Mouse (Mus musculus): Measurements from ENCODE around the gene Man2a2.
"Not testable (repeated sequence)": the region's sequence is repeated elsewhere in the genome, so short reads cannot be mapped to it uniquely, and the experiment has no call there.

Gene Man2a2

DNA sequence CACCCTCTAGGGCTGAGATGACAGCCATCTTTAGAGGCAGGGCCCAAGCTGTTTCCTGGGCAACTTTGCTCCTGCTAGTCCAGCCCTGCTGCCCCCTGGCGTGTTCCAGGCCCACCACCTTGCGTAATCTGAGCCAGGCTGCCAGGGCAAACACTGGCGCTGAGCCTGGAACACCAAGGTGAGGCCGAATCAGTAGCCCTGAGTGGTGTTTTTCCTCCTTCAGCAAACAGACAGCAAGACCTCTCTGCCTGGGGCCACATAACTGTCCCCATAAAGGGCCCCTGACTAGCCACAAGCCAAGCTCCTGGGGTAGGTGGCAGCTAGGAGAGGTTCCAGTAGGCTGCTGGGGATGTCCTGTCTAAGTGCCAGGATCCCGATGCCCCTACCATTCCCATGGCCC lies 28.9 kb upstream of the Man2a2 start:
- DNase-seq, result peak; percentile 90 to 94

DNA sequence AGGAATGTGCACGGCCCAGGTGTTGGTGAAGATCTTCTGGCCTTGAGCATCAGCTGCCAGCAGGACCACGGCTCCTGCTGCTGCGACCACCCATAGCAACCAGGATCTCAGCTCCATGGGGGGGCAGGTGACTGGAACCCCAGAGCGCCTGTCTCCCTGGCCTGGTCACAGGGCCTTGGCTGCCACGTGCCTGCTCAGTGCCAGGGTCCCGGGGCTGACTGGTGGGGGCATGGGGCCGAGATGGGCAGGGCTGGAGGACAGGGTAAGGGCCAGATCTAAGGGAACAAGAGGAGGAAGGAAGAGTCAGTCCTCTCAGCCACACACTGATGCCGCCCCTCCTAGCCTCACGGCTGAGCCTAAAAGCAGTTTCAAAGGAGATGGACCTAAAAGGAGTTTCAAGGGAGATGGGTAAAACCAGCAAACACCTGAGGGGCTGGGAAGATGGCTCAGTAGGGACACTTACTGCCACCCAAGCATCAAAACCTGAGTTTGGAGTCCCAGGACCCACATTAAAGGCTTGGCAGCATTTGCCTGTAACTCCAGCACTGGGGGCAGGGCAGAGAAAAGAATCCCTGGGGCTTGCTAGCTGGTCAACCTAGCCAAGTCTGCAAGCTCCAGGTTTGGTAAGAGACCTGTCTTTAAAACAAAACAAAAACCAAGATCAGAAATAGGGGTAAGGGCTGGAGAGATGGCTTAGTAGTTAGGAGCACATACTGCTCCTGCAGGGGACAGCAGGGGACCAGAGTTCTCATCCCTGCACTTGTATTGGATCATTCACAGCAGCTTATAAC lies 27.7 kb upstream of the Man2a2 start:
- DNase-seq, result no peak

DNA sequence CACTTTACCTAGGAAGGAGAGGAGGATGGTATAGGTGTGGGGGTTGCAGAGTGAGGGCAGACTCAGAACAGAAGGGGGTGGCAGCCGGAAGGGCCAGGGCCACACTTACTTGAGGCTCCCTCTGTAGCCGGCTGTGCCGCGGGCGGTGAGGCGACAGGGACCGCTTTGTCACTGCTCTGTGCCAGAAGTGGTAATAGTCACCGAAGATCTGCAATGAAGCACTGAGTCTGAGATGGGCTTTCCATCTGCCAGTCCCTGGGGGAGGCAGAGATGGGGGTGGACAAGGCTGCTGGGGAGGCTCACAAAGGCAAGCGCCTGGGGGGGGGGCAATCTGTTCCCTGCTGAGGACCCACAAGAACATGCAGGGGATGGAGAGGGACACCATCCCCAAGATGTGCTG lies 26.8 kb upstream of the Man2a2 start:
- DNase-seq, result no peak

DNA sequence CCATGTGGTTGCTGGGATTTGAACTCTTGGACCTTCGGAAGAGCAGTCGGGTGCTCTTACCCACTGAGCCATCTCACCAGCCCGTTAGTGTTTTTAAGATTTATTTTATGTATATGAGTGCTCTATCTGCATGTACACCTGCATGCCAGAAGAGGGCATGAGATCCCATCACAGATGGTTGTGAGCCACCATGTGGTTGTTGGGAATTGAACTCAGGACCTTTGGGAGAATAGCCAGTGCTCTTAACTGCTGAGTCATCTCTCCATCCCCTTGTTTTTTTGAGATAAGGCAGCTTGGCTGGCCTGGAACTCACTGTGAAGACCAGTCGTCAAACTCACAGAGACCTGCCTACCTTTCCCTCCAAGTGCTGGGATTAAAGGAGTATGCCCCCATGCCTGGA lies 25.3 kb upstream of the Man2a2 start:
- DNase-seq, result not testable (repeated sequence)

DNA sequence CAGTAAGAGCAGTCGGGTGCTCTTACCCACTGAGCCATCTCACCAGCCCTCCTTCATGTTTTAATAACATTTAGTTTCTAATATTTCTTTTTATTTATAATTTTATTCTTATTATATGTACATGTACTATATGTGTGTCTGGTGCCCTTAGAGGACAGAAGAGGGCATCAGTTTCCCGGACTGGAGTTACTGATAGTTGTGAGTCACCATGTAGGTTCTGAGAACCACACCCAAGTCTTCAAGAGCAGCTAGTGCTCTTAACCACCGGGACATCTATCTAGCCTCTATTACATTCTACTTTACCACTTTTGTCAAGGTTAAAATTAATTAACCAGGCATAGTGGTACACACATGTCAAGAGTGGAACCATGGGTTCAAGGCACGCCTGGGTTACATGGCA lies 23.4 kb upstream of the Man2a2 start:
- DNase-seq, result no peak

DNA sequence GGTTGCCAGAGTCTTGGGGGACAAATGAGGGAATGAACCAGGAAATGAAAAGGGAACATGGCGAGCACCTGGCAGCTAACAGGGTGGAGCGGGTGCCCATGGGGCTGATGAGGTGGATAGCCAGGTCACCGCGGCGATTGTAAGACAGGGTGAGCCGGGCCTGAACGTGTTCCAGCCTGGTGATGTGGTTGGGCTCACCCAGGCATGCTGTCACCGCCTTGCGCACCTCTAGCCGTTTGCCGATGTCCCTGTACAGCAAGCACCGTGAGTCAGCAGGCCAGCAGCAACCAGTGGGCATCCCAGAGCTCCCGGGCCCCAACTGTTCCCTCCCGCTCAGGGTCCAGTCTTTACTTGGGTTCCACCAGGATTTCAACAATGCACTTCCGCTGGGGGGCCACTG lies 20.9 kb upstream of the Man2a2 start:
- DNase-seq, result no peak

DNA sequence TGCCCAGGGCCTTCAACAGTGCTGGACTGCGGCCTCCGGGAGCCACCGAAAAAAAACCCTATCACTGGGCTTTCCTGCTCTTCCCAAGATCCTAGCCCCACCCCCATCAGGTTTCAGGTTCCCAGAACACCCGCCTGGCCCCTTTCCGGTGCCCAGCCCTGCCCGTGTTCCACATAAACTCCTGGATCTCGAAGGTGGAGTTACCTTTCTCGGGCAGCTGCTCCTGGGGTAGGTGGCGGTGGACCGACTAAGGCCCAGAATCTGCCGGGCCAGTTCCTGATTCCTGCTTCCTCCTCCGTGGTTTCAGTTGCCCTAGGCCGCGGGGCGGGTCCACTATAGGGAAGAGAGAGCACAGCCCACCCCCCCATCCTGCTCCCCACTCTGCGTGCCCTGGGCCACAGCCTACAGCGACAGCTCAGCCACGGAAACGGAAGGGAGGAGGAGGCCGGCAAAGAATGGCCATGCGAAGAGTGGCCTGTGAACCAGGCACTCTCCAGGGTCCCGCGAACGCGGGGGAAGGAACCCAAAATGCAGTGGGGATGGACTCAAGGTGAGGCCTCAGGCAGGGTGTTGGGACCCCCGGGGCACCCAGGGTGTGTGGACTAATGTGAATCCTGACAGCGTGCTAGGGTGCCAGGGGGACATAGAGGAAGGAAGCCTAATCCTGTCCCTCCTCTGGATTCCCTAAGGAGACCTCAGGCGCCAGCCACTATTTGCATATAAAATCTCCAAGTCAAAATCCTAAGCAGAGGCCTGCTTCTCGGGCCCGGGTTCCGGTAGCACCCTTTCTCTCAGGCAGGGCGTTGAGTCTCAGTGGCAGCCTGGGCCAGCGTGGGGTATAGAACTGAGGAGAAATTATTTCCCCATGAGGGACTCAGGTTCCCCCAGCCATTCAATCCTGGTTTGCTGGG lies 16.7 kb upstream of the Man2a2 start, which contains the start of gene Fes:
Gene Fes (minus strand): TSS at position 314 of the 911 bp plus-strand sequence.
- DNase-seq, result peak; percentile 83 to 86

DNA sequence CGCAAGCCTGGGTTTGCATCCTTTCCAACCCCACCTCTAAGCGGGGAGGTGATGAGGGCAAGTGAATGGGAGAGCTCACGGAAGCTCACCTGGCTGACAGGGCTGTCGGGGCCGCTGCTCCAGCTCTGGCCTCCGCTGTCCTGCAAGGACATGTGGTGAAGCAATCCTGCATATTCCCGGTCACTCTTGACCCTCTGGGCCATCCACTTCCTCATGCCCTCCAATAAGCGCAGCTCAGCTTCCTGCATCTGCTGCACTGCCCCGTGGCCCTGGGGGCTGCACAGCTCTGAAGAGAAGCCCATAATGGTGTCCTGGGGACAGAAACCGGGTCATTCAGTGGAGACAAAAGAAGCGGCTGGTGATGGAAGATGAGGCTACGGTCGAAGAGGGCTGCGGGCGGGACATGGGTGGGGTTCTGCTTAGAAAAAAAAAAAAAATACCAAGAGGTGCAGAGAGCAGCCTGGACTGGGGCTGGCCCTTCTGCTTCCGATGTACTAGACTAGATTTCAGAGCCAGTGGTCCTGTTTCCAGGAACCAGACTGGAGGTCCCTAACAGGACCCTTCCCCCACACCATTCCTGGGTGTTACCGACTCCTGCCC lies 16.0 kb upstream of the Man2a2 start:
- DNase-seq, result peak; percentile 33 to 49

DNA sequence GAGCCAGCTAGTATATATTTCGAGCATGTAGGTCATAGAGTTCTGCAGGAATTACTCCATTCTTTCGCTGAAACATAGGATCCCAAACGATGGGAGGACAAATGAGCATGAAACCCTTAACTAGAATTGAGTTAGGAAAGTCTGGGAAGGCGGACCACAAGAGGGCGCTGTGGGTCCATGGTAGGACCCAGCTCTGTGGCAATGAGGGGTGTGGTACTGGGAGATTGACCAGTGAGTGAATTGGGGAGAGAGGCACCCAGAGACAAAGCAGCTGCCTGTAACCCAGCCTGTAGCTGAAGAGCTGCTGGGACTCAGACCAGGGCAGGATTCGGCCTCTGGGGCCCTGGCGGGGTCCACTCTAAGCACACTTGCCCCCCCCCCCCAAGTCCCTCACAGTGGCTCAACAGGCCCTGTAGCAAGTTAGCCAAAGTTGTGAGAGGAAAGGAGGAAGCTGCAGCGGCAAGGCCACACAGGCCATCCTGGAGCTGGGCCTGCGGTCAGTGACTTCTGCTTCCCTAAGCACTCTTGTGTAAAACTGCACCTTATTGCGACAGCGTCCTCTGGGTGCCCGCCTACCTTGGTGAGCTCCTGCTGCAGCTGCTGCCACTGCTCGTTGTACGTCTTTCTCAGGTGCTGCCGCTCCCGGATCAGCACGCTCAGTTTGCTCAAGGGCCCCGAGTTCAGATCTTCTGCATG lies 15.2 kb upstream of the Man2a2 start:
- peak; percentile 90 to 92 for DNase-seq

DNA sequence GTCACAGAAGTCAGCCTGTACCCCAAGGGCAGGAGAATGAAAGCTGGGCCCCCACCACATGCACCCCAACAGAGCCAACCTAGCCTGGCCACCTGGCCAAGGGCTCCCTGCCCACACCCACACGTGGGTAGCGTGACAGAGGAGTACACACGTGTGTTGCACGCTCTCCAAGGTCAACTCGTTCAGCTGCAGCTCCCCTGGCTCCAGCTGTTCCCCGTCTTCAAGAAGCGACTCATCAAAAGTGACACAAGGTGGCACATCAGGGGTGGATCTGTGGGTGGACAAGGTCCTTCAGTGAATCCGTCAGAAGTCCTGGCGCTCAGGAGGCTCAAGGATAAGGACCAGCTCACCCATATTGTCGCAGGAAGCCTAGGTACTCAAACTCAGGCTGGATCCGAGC lies 11.7 kb upstream of the Man2a2 start:
- no peak for DNase-seq

DNA sequence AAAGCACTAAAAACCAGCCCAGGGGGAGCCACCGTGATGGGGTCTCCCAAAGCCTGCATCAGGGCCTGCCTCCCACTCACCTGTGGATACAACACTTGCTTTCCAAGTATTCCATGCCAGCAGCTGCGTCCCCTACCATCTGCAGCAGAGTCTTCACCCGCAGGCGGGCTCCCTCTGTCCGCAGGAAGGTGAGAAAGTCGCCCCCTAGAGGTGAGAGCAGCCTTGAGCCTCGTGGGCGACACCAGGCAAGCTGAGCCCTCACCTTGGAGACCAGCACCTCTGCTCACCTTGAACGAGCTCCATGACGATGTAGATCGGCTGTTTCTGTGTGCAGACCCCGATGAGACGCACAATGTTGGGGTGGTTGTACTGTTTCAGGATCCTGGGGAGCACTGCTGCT lies 8.4 kb upstream of the Man2a2 start:
- DNase-seq, result no peak

DNA sequence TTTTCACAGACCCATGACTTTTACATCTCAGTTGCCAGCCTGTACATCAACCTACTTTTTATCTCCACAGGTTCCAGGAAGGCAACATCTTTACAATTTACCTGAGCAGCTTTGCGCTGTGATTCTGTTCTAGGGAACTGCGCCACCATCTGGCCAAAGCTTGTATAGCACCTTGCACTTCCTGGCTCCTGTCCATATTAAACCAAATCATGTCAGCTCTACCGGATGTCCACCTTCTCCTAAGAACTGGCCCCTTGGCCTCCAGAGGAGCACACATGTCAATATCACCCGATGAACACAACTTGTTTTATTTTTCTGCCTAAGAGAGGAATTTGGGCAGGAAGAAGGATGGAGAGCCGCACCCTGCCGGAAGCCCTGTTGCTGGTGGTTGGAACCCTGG lies 6.3 kb upstream of the Man2a2 start:
- peak; percentile 62 to 65 for DNase-seq

DNA sequence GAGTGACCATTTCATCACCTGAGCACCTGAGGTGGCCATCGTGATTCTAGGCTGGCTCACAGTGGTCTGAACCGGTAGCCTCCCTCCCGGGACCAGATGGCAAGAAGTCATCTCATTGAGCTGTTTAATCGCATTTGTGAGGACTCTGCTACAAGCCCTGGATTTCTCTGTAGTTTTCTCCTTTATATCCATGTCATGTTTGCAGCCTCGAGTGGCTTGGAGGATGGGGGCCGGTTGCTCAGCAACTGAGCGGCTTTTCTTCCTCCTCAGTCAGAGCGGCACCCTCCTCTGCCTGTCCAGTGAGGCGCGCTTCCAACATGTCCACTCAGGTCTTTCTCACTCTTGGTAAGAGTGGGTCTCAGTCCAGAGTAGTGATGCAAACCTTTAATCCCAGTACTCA lies 5.0 kb upstream of the Man2a2 start:
- no peak for DNase-seq

DNA sequence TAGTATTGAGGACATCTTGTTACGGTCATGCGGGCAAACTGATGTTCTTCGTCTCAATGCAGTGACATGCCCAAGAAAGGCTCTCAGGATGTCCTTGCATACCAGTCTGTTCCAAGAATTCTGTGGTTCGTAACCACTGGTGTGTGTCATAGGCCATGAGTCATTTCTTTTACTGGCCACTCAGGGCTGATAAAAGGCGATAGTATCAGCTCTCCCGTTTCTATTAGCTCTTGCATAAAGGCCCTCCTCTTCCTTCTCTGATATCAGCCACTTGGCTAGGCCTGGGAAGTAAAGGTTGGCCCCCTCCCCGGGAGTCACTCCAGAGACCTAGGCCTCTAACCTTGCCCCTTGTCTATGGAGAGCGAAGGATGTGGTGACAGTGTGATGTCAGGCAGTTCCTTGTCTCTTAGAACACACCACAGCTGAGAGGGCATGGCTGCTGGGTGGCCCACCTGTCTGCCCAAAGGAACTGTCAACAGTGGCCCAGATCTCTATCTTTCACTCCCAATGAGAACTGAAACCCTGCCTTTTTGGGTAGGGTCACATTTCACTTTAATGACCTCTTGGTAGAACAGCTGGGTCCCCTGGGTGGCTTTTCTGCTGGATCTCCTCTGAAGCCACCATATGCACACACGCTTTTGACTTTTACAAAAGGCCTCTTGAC lies 4.3 kb upstream of the Man2a2 start:
- DNase-seq, result peak in 1 of 2 experiments; percentile 49

DNA sequence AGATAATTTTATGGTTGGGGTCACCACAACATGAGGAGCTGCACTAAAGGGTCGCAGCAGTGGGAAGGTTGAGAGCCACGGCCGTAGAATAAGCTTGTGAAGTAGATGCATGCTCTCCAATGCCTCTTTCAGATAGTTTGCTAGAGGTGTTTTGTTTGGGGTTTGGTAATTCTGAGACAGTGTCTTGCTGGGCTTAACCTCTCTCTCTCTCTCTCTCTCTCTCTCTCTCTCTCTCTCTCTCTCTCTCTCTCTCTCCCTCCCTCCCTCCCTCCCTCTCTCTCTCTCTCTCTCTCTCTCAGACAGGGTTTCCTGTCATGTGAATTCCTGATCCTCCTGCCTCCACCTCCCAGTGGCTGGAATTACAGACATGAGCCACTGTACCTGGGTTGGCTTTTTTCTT lies 3.6 kb upstream of the Man2a2 start:
- no peak for DNase-seq

DNA sequence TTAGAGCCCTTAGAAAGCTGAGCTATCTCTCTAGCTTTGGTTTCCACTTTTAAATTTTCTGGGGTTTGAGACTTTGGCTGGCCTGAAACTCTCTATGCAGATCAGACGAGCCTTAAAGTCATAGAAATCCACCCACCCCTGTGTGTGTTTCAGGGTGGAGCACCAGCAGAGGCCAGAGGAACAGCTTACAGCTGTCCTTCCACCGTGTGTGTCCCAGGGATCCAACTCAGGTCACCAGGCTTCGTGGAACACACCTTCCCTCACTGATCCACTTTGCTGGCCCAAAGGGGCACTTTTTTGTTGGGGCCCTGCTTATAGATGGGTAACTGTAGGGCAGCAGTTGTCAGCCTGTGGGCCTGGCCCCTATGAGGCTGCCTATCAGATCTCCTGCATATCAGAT lies 3.1 kb upstream of the Man2a2 start:
- no peak for DNase-seq

DNA sequence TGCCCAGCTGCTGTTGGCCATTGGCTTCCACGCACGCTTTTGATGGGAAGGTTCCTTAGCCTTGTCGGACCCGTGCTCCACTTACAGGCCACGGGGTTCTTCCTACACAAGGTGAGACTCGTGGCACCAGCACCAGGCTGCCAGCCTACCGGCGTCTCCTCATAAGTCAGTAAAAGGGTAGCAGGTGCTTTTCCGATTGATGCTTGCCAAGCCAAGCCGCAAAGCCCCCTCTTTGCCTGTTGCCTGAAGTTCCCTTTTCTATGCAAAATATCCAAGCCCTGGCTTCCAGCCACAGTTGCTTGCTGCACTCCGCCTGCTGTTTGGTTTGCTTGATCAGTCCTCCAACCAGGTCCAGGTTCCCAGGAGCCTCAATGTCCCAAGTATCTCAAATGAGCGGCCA lies 2.7 kb upstream of the Man2a2 start:
- DNase-seq, result no peak

DNA sequence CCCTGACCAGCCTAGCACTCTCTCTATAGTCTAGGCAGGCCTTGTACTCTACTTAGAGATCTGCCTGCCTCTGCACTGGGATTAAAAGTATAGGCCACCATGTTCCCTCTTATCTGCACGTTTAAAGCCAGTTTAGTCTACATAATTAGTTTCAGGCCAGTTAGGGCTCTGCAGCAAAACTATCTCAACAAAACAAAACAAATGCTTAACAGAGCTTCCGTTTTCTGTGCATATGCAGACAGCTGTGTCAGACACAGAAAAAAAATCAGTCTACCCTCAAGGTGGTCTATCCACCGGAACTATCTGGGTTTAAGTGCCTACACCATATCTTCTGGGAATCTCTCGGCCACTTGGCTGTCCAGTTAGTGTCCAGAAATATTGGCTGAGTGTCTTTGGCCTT lies 2.2 kb upstream of the Man2a2 start:
- no peak for DNase-seq

DNA sequence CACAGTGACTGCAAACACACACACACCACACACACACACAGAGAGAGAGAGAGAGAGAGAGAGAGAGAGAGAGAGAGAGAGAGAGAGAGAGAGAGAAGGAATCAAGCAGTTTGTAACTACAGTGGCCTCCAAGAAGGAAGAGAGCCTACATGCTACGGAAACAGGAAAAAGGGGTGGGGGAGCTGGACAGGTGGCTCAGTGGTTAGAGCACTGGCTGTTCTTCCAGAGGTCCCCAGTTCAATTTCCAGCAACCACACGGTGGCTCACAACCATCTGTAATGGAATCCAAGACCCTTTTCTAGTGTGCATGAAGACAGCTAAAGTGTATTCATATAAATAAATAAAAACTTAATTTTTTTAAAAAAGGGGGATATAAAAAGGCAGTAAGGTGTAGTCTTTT lies 1.5 kb upstream of the Man2a2 start:
- DNase-seq, result no peak

DNA sequence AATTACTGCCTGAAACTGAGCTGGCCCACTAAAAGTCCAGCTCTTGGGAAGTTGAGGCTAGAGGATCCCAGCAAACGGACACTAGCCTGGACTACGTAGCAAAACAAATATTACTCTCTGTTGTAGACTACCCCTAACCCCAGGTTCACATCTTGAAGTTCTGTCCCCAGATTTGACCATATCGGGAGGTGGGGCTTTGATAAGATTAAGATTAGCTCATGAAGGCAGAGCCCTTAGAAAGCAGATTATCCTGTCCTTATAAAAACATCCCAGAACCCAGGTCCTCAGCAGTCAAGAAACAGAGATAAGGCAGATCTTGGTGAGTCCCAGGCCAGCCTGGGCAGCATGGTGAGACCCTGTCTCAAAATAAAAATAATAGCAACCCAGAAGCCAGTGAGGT lies 991 bp upstream of the Man2a2 start:
- DNase-seq, result no peak

DNA sequence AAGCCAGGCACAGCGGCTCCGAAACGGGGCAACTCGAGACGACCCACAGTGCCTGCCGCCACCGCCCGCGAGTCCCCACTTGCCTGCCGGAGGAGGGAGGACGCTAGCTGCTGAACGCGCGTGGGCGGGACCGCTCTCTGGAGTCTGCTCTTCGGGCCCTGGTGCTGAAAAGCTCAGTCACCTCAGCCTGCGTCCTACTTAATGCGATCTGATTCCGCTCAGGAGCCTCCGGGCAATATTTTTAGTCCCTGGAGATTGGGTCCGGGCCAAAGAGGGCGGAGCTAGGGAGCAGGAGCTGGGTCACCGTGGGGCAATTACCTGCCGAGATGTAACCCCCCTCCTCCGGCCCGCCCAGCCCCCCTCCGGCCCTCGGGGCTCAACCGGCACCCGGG lies 530 bp downstream of the Man2a2 start:
- DNase-seq, result peak; percentile 81 to 83

DNA sequence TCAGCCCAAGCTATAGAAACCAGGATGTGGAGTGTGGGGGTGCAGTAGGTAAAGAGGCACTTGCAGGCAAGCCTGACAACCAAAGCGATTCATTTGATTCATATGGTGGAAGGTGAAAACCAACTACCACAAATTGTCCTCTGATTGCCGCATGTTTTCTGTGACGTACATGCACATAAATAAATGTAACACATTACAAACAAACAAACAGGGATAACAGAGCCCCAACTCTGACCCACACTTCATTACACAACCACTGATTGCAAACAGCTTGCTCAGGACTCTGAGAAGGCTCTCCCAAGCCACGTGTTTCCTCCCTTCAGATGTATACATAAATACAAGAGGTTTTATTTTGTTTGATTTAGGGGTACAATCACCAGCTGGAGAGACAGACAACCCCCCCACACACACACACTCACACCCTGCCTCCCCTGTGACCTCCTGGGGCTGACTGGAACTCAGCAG lies 1.2 kb downstream of the Man2a2 start:
- DNase-seq, result no peak
